Mouse (Mus musculus) liver, embryonic 11.5 days (tissue): ENCODE data around the gene Ndufaf2. TPM values are rescaled to one million over a fixed set of nuclear protein-coding genes. Genes with fewer than 3 reads are reported as not detected.

ENCODE experiments used
- ATAC-seq: fragments of 200-750 bp; cut with Nextera tagmentation; replicated peaks from 2 replicates; pipeline ENCODE4 v1.8.0; 2017; ENCODE audit warnings: moderate number of reproducible peaks, mild to moderate bottlenecking, moderate TSS enrichment, moderate library complexity; ENCODE audit not compliant: low FRiP score
- DNase-seq: peaks from one replicate; pipeline ENCODE4 v3.0.0-alpha.2; 2017; ENCODE audit warnings: low spot score
- H3K27ac ChIP-seq: fragments of 300-500 bp; sonication (generic); 2 replicates; pipeline ENCODE4 v1.5.1; 2014; ENCODE audit warnings: mild to moderate bottlenecking, low read depth, low read length, control low read depth
- H3K27me3 ChIP-seq: fragments of 300-500 bp; sonication (generic); replicated peaks from 2 replicates; pipeline ENCODE4 v1.6.1; 2014; ENCODE audit warnings: low read length, mixed read lengths; ENCODE audit not compliant: control insufficient read depth, insufficient read depth
- H3K36me3 ChIP-seq: fragments of 300-500 bp; sonication (generic); 2 replicates; pipeline ENCODE4 v1.6.1; 2014; ENCODE audit warnings: mild to moderate bottlenecking, low read length, moderate library complexity, mixed read lengths; ENCODE audit not compliant: control insufficient read depth, insufficient read depth
- H3K4me1 ChIP-seq: fragments of 300-500 bp; sonication (generic); replicated peaks from 2 replicates; pipeline ENCODE4 v1.6.1; 2014; ENCODE audit warnings: low read length, mixed read lengths; ENCODE audit not compliant: control insufficient read depth, insufficient read depth
- H3K4me2 ChIP-seq: fragments of 300-500 bp; sonication (generic); 2 replicates; pipeline ENCODE4 v1.6.1; 2014; ENCODE audit warnings: mild to moderate bottlenecking, control low read depth, moderate library complexity
- H3K4me3 ChIP-seq: fragments of 300-500 bp; sonication (generic); 2 replicates; pipeline ENCODE4 v1.5.1; 2014; ENCODE audit warnings: low read depth, low read length, control low read depth
- H3K9ac ChIP-seq: fragments of 300-500 bp; sonication (generic); 2 replicates; pipeline ENCODE4 v1.6.1; 2014; ENCODE audit warnings: low read depth, low read length, control low read depth
- H3K9me3 ChIP-seq: fragments of 300-500 bp; sonication (generic); 2 replicates; pipeline ENCODE4 v1.6.1; 2016; ENCODE audit warnings: low read length, inconsistent platforms, mixed read lengths; ENCODE audit not compliant: control insufficient read depth
- WGBS: fragments of 180-500 bp; shearing (Covaris S2); extraction: QIAGEN DNeasy Blood & Tissue Kit; methylation state at CpG from one replicate; pipeline ENCODE4 v1.1.7; 2014; 5-methylcytosine and 5-hydroxymethylcytosine counted together
- polyA plus RNA-seq: library from polyadenylated mRNA; unstranded; fragments of >200 nt; fragmentation: Nextera tagmentation; extraction: Ambion mirVana; gene quantifications from 2 replicates; pipeline ENCODE4 v1.2.1, GENCODE M21; 2014

The Ndufaf2 gene
- polyA plus RNA-seq, 1 experiment from 2014 or later: 88.3 TPM

- Histone ChIP-seq H3K27ac (no peak overlapping the region), H3K4me3 (no peak overlapping the region), H3K4me1 (no peaks in the 10 kb centered on the region), H3K9me3 (no peaks in the 10 kb centered on the region), H3K9ac (no peak overlapping the region), H3K36me3 (no peaks in the 10 kb centered on the region), H3K27me3 (no peaks in the 10 kb centered on the region), H3K4me2 (no peak overlapping the region)
- 50% methylated on average over 3 of the region's 3 CpGs for WGBS
- no peak for DNase-seq
- no peak for ATAC-seq
These were observed 132.6 kb downstream of the Ndufaf2 start for GRCm38 (mm10) chr13:108025802-108026201.

GRCm38 (mm10) chr13:108017349-108017748, 141.1 kb downstream of the Ndufaf2 start:
- DNase-seq (no peak), ATAC-seq (no peak)
- Histone ChIP-seq H3K4me2 (no peak overlapping the region), H3K27ac (no peak overlapping the region), H3K27me3 (no peaks in the 10 kb centered on the region), H3K36me3 (no peaks in the 10 kb centered on the region), H3K4me3 (no peak overlapping the region), H3K4me1 (no peaks in the 10 kb centered on the region), H3K9ac (no peak overlapping the region), H3K9me3 (no peaks in the 10 kb centered on the region)
- 65% methylated on average over 6 of the region's 6 CpGs for WGBS

GRCm38 (mm10) chr13:108015166-108015565, 143.3 kb downstream of the Ndufaf2 start:
- no peaks in the 10 kb centered on the region for H3K27me3 ChIP-seq
- no peaks in the 10 kb centered on the region for H3K9me3 ChIP-seq
- ATAC-seq (no peak), DNase-seq (no peak)
- H3K4me1 ChIP-seq: no peaks in the 10 kb centered on the region
- H3K36me3 ChIP-seq: no peaks in the 10 kb centered on the region
- 79% methylated on average over 6 of the region's 6 CpGs for WGBS
- H3K27ac ChIP-seq: no peak overlapping the region
- no peak overlapping the region for H3K4me2 ChIP-seq
- no peak overlapping the region for H3K4me3 ChIP-seq
- no peak overlapping the region for H3K9ac ChIP-seq

- 85% methylated on average over 6 of the region's 6 CpGs for WGBS
- no peak for DNase-seq
- Histone ChIP-seq H3K4me3 (no peak overlapping the region), H3K4me1 (no peaks in the 10 kb centered on the region), H3K36me3 (no peaks in the 10 kb centered on the region), H3K4me2 (no peak overlapping the region), H3K9ac (no peak overlapping the region), H3K27me3 (no peaks in the 10 kb centered on the region), H3K27ac (no peak overlapping the region), H3K9me3 (no peaks in the 10 kb centered on the region)
- no peak for ATAC-seq
These were observed 144.6 kb downstream of the Ndufaf2 start for GRCm38 (mm10) chr13:108013839-108014238.

GRCm38 (mm10) chr13:108013110-108013509, 145.3 kb downstream of the Ndufaf2 start:
- Histone ChIP-seq H3K4me1 (no peaks in the 10 kb centered on the region), H3K4me3 (no peak overlapping the region), H3K9me3 (no peaks in the 10 kb centered on the region), H3K9ac (no peak overlapping the region), H3K27ac (no peak overlapping the region), H3K27me3 (no peaks in the 10 kb centered on the region), H3K36me3 (no peaks in the 10 kb centered on the region), H3K4me2 (no peak overlapping the region)
- DNase-seq (no peak), ATAC-seq (no peak)
- WGBS: 89% methylated on average over 8 of the region's 8 CpGs

- DNase-seq: no peak
- Histone ChIP-seq H3K36me3 (no peaks in the 10 kb centered on the region), H3K4me2 (no peak overlapping the region), H3K27ac (no peak overlapping the region), H3K9me3 (no peaks in the 10 kb centered on the region), H3K9ac (no peak overlapping the region), H3K4me3 (no peak overlapping the region), H3K27me3 (no peaks in the 10 kb centered on the region), H3K4me1 (no peaks in the 10 kb centered on the region)
- WGBS: 75% methylated on average over 4 of the region's 4 CpGs
- ATAC-seq: no peak
These were observed 150.6 kb downstream of the Ndufaf2 start for GRCm38 (mm10) chr13:108007861-108008260.

GRCm38 (mm10) chr13:107996301-107996700, 162.1 kb downstream of the Ndufaf2 start:
- Histone ChIP-seq H3K4me2 (no peak overlapping the region), H3K9ac (no peak overlapping the region), H3K9me3 (no peaks in the 10 kb centered on the region), H3K27ac (no peak overlapping the region), H3K4me3 (no peak overlapping the region), H3K4me1 (no peaks in the 10 kb centered on the region), H3K36me3 (no peaks in the 10 kb centered on the region), H3K27me3 (no peaks in the 10 kb centered on the region)
- ATAC-seq: no peak
- no peak for DNase-seq
- WGBS: 90% methylated on average over 3 of the region's 3 CpGs

GRCm38 (mm10) chr13:107995211-107995610, 163.2 kb downstream of the Ndufaf2 start:
- H3K27ac ChIP-seq: no peak overlapping the region
- 75% methylated on average over 7 of the region's 7 CpGs for WGBS
- H3K9ac ChIP-seq: no peak overlapping the region
- no peaks in the 10 kb centered on the region for H3K27me3 ChIP-seq
- H3K9me3 ChIP-seq: no peaks in the 10 kb centered on the region
- H3K4me2 ChIP-seq: no peak overlapping the region
- no peaks in the 10 kb centered on the region for H3K36me3 ChIP-seq
- H3K4me3 ChIP-seq: no peak overlapping the region
- no peaks in the 10 kb centered on the region for H3K4me1 ChIP-seq
- no peak for ATAC-seq
- no peak for DNase-seq

GRCm38 (mm10) chr13:107992573-107992972, 165.8 kb downstream of the Ndufaf2 start:
- H3K4me1 ChIP-seq: no peaks in the 10 kb centered on the region
- WGBS: 65% methylated on average over 1 of the region's 1 CpGs
- no peaks in the 10 kb centered on the region for H3K36me3 ChIP-seq
- H3K9ac ChIP-seq: no peak overlapping the region
- no peak for DNase-seq
- H3K4me2 ChIP-seq: no peak overlapping the region
- ATAC-seq: no peak
- no peaks in the 10 kb centered on the region for H3K9me3 ChIP-seq
- no peaks in the 10 kb centered on the region for H3K27me3 ChIP-seq
- no peak overlapping the region for H3K27ac ChIP-seq
- no peak overlapping the region for H3K4me3 ChIP-seq
